Mouse (Mus musculus): Measurements from ENCODE around the gene Plekha6.
A peak's percentile ranks its signal among the peaks of the same experiment; 100 is the strongest.

Plekha6 gene

DNA sequence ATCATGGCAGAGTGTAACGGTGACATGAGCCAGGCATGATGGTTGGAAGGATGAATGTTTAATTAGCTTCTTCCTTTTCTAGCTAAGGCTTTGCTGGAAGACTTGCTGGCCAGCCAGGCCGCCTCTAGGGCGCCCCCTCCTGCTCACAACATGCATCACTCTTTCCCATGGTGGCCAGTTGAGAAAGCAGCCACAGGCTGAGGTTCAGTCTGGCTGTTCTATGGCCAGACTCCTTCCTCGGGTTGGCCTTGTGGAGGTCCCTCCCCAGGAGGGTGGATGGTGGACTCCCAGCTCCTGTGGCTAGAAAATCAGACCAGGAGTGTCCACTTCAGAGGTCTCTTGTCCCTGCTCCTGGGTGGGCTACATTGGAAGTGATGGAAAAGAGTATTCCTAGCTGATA is 142.8 kb downstream of the Plekha6 start:
- H3K27me3 ChIP-seq (ENCODE audit: control insufficient read depth, insufficient read depth, low read length, poor library complexity, severe bottlenecking), result no peaks in the 10 kb centered on the region
- no peaks in the 10 kb centered on the region for H3K36me3 ChIP-seq (ENCODE audit: control insufficient read depth, insufficient read depth, low read length, poor library complexity, severe bottlenecking)
- DNase-seq (ENCODE audit: low read depth, low spot score), result peak; percentile 66

DNA sequence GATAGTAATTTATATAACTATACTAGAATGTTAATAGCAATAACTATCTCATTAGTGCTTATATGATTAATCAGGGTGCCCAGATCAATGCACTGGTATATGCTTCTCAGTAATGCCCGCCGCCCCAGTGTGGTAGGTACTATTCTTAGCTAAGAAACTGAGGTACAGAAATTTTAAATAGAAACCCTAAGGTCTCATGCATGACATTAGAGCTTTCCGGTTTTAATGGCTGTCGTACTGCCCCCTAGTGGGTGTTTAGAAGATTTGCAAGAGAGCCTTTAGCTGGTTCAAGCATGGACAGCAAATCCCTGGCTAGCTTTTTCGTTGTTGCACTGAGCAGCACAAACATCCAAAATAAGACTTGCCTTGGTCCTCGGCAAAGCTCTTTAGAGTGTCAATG is 143.3 kb downstream of the Plekha6 start:
- peak; percentile 71 for DNase-seq (ENCODE audit: low read depth, low spot score)
- H3K36me3 ChIP-seq (ENCODE audit: control insufficient read depth, insufficient read depth, low read length, poor library complexity, severe bottlenecking), result no peaks in the 10 kb centered on the region
- H3K27me3 ChIP-seq (ENCODE audit: control insufficient read depth, insufficient read depth, low read length, poor library complexity, severe bottlenecking), result no peaks in the 10 kb centered on the region

DNA sequence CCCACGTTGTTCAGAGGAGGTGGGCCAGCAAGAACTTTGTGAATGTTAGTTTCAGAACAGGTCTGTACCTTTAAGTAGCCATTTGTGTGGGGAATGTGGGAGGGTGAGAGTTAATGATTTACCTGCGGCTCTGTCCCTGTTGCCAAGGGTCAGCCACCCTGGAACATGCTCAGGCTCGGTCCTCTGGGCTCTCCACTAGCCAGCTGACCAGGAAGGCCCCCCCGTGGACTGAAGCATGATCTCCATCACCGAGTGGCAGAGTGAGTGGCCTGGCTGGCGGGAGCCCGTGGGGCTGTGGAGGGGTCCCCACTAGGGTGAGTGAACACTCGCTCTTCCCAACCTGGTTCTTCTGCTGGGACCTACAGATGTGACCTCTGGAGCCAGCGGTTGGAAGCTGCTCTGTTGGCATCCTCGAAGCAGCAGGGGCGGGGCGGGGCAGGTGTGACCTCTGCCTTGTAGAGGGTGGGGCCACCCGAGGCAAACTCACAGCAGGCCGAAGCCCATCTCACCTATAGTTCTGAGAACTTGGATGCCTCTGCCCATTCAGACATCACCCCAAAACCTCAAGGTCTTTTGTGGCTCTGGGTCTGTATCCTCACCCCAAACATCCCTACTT is 145.8 kb downstream of the Plekha6 start, which contains the start of gene Golt1a:
Gene Golt1a, plus strand, starts transcription at position 149 of the 616 bp plus-strand sequence.
- H3K36me3 ChIP-seq (ENCODE audit: control insufficient read depth, insufficient read depth, low read length, poor library complexity, severe bottlenecking), result no peaks in the 10 kb centered on the region
- no peaks in the 10 kb centered on the region for H3K27me3 ChIP-seq (ENCODE audit: control insufficient read depth, insufficient read depth, low read length, poor library complexity, severe bottlenecking)
- no peak for DNase-seq (ENCODE audit: low read depth, low spot score)

DNA sequence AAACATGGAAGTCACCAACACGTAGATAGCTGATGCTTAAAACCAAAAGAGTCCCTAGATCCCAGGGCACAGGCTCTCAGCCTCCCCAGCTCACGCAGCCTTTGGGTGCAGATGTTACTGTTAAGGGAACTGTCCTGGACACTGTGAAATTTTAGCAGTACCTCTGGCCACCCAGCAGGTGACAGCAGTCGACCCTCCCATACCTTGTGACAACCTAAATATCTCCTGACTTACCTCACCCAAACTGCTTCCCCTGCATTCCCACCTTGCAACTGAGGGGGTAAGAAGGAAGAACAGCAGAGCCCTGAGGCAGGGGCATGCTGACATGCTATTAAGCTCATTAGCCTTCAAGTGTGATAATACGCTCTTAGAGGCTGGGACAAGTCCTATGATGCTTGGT is 147.2 kb downstream of the Plekha6 start:
- H3K36me3 ChIP-seq (ENCODE audit: control insufficient read depth, insufficient read depth, low read length, poor library complexity, severe bottlenecking), result no peaks in the 10 kb centered on the region
- H3K27me3 ChIP-seq (ENCODE audit: control insufficient read depth, insufficient read depth, low read length, poor library complexity, severe bottlenecking), result no peaks in the 10 kb centered on the region
- DNase-seq (ENCODE audit: low read depth, low spot score), result peak; percentile 17

DNA sequence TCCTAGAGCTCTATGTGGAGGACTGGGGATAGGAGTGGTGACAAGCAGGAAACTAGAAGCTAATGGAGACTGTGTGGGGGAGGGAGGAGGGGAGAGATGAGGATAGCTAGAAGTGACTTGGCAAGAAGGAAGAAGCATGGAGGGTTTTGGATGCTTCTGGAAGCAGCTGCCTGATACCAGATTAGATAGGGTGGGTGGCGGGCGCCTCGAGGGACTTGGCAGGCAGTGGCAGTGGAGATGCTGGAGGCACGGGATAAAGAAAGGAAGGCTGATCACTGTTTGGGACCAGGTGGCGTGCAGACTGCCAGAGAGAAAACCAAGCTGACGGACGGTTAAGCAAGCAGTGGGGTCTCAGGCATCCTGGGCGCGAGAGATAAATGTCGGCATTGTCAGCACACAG is 147.9 kb downstream of the Plekha6 start:
- H3K27me3 ChIP-seq (ENCODE audit: control insufficient read depth, insufficient read depth, low read length, poor library complexity, severe bottlenecking), result no peaks in the 10 kb centered on the region
- no peak for DNase-seq (ENCODE audit: low read depth, low spot score)
- H3K36me3 ChIP-seq (ENCODE audit: control insufficient read depth, insufficient read depth, low read length, poor library complexity, severe bottlenecking), result no peaks in the 10 kb centered on the region

DNA sequence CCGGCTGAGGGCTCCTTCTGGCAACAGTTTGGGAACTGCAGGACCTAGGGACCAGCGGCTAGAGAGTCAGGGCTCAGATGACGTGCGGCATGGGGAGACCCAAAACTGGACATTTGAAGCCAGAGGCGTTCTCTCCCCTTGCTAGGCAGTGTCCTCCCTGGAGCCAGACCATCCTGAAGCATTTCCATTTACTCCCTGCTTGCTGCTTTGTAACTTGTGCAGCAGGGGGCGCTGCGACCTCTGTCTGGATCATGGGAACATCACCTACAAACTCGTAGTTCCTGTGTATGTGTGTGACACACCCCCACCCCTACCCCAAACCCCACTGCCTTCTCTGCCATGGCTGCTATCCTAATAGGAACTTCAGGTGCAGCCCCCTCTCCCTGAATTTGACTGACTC is 150.4 kb downstream of the Plekha6 start:
- Histone ChIP-seq H3K36me3 (ENCODE audit: control insufficient read depth, insufficient read depth, low read length, poor library complexity, severe bottlenecking) (no peaks in the 10 kb centered on the region), H3K27me3 (ENCODE audit: control insufficient read depth, insufficient read depth, low read length, poor library complexity, severe bottlenecking) (no peaks in the 10 kb centered on the region)
- DNase-seq (ENCODE audit: low read depth, low spot score), result peak; percentile 76

DNA sequence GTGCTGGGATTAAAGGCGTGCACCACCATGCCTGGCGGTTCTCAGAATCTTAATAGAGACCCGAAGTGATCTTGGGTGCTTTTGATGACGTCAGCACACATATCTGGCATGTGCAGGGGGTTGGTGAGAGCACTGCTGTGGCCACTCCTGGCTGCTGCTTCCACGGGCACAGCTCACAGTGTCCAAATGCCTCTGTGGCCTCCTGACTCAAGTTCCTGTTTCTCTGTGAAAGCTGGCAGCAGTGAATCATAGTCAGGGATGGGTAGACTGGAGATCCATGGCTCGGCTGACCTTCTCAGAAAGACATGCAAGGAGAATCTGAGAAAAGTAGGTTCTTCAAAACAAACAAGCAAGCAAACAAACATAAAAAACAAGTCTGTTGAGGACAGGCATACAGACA is 151.8 kb downstream of the Plekha6 start:
- no peaks in the 10 kb centered on the region for H3K27me3 ChIP-seq (ENCODE audit: control insufficient read depth, insufficient read depth, low read length, poor library complexity, severe bottlenecking)
- DNase-seq (ENCODE audit: low read depth, low spot score), result no peak

DNA sequence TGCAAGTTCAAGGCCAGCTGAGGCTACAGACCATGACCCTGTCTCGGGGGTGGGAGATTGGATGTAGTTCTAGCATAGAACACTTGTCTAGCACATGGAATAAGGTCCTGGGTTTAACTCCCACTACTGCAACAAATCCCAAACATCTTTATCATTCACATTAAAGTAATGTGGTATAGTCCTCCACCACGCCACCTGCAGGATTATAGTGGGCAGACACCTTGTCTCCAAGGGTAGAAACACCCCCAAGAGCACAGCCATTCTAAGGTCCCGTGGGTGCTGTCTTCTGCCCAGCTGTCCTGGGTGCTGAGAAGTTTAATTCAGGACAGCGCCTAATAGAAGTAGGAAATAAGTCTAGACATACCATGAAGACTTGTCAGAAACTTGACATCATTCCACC is 152.6 kb downstream of the Plekha6 start:
- H3K27me3 ChIP-seq (ENCODE audit: control insufficient read depth, insufficient read depth, low read length, poor library complexity, severe bottlenecking), result no peaks in the 10 kb centered on the region
- no peaks in the 10 kb centered on the region for H3K36me3 ChIP-seq (ENCODE audit: control insufficient read depth, insufficient read depth, low read length, poor library complexity, severe bottlenecking)
- DNase-seq (ENCODE audit: low read depth, low spot score), result peak; percentile 17

More for the DNA sequence above, 151.8 kb downstream of the Plekha6 start:
- H3K36me3 ChIP-seq (ENCODE audit: control insufficient read depth, insufficient read depth, low read length, poor library complexity, severe bottlenecking), result no peaks in the 10 kb centered on the region

DNA sequence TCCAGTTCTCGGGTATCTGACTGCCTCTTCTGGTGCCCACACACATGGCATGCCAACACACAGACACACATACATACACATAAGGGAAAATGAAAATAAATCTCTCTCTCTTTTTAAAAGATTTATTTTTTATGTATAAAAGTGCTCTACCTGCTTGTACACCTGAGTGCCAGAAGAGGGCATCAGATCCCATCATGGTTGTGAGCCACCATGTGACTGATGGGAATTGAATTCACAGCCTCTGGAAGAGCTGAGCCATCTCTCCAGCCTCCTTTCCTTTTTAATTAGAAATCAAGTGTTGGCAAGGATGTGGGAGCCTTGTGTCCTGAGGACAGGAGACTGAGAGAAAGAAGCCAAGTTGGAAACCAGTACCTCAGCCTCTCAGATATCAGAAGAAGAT is 153.1 kb downstream of the Plekha6 start:
- peak; percentile 18 for DNase-seq (ENCODE audit: low read depth, low spot score)
- Histone ChIP-seq H3K36me3 (ENCODE audit: control insufficient read depth, insufficient read depth, low read length, poor library complexity, severe bottlenecking) (no peaks in the 10 kb centered on the region), H3K27me3 (ENCODE audit: control insufficient read depth, insufficient read depth, low read length, poor library complexity, severe bottlenecking) (no peaks in the 10 kb centered on the region)

DNA sequence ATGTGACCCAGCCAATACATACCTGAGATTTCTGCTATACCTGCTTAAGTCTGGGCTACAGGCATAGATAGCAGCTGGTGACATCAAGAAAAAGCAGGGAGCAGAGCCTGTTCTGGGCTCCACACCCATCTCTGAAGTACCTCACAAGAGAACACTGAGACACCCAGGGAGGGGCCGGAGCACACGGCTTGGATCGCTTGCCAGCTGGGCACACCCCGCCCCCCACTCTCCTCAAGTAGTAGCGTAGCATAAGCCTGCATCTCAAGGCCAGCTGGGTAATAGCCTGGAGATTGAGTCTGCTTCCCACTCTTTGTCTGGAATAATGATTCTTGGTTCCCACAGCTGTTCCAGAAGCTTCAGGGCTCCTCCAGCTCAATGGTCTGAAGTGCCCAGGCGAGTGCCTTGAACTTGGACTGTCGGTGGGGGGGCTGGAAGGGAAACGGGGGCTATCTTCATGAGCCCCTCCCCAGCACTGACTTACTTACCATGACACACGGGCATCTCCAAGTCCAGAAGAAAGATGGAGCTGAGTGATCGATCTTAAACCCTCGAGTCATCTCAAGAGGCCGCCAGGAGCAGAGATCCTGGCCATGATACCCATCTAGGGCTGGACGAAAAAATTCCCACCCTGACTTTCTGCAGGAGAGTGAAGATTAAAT is 157.4 kb downstream of the Plekha6 start, which contains the start of gene Kiss1:
Gene Kiss1, plus strand, starts transcription at position 609 of the 659 bp plus-strand sequence.
- no peaks in the 10 kb centered on the region for H3K36me3 ChIP-seq (ENCODE audit: control insufficient read depth, insufficient read depth, low read length, poor library complexity, severe bottlenecking)
- H3K27me3 ChIP-seq (ENCODE audit: control insufficient read depth, insufficient read depth, low read length, poor library complexity, severe bottlenecking), result no peaks in the 10 kb centered on the region
- DNase-seq (ENCODE audit: low read depth, low spot score), result no peak

DNA sequence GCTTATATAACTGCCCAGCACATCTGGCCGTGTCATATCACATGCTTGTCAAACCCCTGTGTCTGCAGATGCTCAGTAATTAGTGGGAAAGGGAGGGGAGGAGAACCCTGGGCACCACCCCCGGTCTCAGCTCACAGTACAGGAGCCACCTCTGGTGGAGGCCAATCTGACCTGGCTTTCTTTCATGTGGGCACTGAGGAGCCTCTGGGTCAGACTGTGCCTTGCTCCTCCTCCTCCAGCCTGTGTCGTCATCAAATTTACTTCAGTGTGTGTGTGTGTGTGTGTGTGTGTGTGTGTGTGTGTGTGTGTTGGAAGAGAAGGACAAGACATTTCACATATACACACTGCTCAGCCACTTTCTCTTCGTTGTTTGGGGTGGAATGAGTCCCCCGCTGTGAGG is 159.3 kb downstream of the Plekha6 start:
- DNase-seq (ENCODE audit: low read depth, low spot score), result no peak
- Histone ChIP-seq H3K36me3 (ENCODE audit: control insufficient read depth, insufficient read depth, low read length, poor library complexity, severe bottlenecking) (no peaks in the 10 kb centered on the region), H3K27me3 (ENCODE audit: control insufficient read depth, insufficient read depth, low read length, poor library complexity, severe bottlenecking) (no peaks in the 10 kb centered on the region)

DNA sequence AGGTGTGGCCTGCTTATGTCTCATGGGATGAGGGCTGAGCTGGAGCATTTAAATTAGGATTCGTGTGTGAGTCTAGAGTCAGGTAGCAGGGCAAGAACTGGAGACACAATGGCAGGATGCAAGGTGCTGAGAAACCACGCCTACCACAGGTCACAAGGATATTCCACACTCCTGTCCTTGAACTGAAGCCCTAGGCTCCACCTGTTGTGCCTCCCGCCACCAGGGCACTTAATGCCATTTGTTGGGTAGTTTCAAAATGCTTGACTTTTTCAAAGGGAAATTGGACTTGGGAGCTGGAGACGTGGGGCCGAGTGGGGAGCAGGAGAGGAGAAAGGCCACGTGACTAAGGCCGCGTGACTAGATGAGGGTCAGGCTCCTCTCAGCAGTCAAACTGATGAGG is 161.9 kb downstream of the Plekha6 start:
- peaks cover 1% of the 10 kb centered on the region; the same call in 1 of the 2 replicates for H3K27me3 ChIP-seq (ENCODE audit: control insufficient read depth, insufficient read depth, low read length, poor library complexity, severe bottlenecking)
- H3K36me3 ChIP-seq (ENCODE audit: control insufficient read depth, insufficient read depth, low read length, poor library complexity, severe bottlenecking), result no peaks in the 10 kb centered on the region
- no peak for DNase-seq (ENCODE audit: low read depth, low spot score)

DNA sequence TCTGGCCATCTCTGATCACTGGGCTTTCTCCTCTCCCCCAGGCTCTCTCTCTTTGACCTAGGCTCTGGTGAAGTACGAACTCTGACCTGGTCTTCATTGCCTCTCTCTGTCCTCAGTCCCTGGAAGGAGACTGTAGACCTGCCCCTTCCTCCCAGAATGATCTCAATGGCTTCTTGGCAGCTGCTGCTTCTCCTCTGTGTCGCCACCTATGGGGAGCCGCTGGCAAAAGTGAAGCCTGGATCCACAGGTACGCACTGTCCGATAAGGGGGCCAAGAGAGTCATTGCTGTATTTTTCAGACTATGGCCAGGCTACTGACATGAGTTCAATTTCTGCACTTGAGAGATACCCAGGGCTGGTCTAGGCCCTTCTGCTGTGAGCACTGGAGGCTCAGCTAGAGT is 163.1 kb downstream of the Plekha6 start:
- Histone ChIP-seq H3K36me3 (ENCODE audit: control insufficient read depth, insufficient read depth, low read length, poor library complexity, severe bottlenecking) (no peaks in the 10 kb centered on the region), H3K27me3 (ENCODE audit: control insufficient read depth, insufficient read depth, low read length, poor library complexity, severe bottlenecking) (peaks cover 1% of the 10 kb centered on the region; the same call in 1 of the 2 replicates)
- no peak for DNase-seq (ENCODE audit: low read depth, low spot score)

DNA sequence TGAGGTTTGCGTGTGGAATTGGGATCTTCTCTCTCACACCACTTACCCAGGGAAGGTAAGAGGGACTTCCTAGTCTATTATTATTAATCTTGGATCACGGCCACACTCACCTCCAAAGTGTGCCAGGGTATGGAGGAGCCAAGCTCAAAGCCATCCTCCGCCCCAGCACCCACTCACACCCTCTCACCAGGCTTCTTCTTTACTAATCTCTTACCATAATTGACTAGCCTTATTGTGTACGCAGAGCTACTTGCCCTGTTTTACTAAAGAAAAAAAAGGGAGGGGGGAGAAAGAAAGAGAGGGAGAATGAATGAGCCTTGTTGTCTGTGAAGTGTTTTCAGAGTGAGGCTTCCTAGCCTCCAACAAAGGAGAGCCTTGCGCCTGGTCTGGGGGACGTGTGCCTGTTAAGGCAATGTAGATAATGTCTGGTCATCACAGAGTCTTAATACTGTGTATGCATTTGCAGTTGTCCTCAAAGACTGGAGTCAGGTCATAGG is 164.3 kb downstream of the Plekha6 start:
- H3K27me3 ChIP-seq (ENCODE audit: control insufficient read depth, insufficient read depth, low read length, poor library complexity, severe bottlenecking), result peaks cover 1% of the 10 kb centered on the region; the same call in 1 of the 2 replicates
- DNase-seq (ENCODE audit: low read depth, low spot score), result no peak
- no peaks in the 10 kb centered on the region for H3K36me3 ChIP-seq (ENCODE audit: control insufficient read depth, insufficient read depth, low read length, poor library complexity, severe bottlenecking)

DNA sequence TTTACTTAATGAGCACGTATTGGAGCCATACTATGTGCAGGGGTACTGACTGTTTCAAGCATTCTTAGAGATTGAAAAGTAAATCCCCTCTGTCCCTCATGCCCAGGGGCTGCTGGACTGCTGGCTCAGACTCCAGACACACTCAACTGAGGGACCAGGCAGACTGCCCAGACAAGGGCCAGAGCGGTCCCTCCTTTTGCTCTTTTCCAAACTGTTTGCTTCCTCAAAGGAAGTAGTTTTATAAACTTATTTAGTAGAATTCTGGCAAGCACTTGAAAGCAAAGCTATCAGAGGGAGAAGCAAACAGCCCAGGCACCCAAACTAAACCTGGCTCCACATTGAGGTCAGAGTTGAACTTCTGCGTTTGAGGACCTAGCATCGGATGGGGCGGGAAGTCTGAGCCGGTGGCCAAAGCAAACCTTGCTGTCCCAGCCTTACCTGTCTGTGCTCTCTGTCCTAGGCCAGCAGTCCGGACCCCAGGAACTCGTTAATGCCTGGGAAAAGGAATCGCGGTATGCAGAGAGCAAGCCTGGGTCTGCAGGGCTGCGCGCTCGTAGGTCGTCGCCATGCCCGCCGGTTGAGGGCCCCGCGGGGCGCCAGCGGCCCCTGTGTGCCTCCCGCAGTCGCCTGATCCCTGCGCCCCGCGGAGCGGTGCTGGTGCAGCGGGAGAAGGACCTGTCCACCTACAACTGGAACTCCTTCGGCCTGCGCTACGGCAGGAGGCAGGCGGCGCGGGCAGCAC is 165.1 kb downstream of the Plekha6 start:
- peaks cover 1% of the 10 kb centered on the region; the same call in 1 of the 2 replicates for H3K27me3 ChIP-seq (ENCODE audit: control insufficient read depth, insufficient read depth, low read length, poor library complexity, severe bottlenecking)
- DNase-seq (ENCODE audit: low read depth, low spot score), result no peak

More for the DNA sequence above, 165.1 kb downstream of the Plekha6 start:
- no peaks in the 10 kb centered on the region for H3K36me3 ChIP-seq (ENCODE audit: control insufficient read depth, insufficient read depth, low read length, poor library complexity, severe bottlenecking)
